Mouse (Mus musculus) kidney, adult 2 months (tissue): Measurements from ENCODE around the gene Gm5148.

Experiments used
- CTCF ChIP-seq: fragments of 200-500 bp; conservative IDR thresholded peaks from 2 replicates; pipeline ENCODE4 v1.5.1; 2011; ENCODE audit warnings: low read depth, mild to moderate bottlenecking, control low read depth, low read length, moderate library complexity, mixed read lengths; ENCODE audit not compliant: insufficient read depth, insufficient read length
- POLR2A ChIP-seq: fragments of 200-500 bp; IDR thresholded peaks from one replicate; pipeline ENCODE4 v1.6.1; 2011; ENCODE audit warnings: low read depth, low read length, control low read depth

GRCm38 (mm10) chr3:37712501-37712900 is 11.8 kb downstream of the Gm5148 start:
- TF ChIP-seq CTCF (no peak), POLR2A (no peak)
